Mouse (Mus musculus) spleen, adult 18-20 months (tissue): Measurements from ENCODE around the gene Cckbr.
A peak's percentile ranks its signal among the peaks of the same experiment; 100 is the strongest.
"Not testable (repeated sequence)": the region's sequence is repeated elsewhere in the genome, so short reads cannot be mapped to it uniquely, and the experiment has no call there.

Experiments used
- DNase-seq, 2 experiments: peaks; one replicate each; pipeline ENCODE4 v3.0.0; 2022; ENCODE audit warnings: mixed read lengths in 2 of 2

Gene Cckbr

DNA sequence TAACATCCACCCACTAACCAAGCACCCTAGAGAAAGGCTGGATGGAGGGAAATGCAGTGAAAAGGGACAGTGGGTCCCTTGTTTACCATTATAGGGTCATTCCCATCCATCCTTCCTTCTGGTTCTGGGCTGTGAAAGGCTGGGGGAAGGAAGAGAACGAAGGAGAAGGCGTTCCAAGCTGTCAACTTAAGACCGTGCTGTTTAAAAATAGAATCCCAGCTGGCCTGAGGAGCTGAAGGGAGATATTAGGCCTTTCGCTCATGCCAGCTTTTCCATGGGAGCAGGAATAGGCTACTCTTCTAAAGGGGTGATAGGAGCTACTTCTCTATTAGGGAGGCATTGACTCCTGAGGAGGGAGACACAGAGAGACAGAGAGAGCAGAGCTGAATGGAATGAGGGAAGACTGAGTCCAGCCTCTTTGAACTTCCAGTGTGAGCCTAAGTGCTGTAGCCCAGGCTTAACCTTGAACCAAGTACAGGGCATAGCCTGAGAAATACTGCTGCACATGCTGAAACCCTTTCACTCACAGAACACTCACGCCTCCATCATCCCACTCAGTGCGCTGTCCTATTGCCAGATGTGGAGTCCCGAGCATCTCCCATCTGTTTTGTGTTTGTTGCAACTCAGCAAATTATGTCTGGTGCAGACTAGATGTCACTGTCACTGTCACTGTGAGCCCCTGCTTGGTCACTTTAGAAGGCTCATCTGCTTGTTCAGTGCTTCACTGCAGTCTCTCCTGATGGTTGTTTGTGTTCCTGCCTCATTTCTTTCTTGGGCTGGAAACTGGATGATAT is 12.6 kb downstream of the Cckbr start:
- DNase-seq, result no peak

DNA sequence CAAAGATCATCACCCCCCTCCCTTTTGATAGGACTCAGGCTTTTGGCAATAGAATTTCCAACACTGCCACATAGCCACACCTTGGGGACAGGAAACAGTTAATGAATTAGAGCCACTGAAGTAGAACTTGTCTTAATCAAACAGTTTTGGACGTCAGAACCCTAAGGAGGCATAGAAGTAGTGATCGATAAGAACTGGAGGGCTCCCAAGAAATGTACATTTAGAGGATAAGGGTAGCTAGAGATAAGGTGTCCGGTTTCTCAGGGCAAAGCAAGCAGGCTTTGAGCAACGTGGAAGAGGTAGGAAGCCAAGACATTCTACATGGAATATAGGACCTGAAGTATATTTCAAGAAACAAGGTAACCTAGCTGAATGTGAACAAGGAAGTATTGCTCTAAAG is 15.9 kb downstream of the Cckbr start:
- no peak for DNase-seq

DNA sequence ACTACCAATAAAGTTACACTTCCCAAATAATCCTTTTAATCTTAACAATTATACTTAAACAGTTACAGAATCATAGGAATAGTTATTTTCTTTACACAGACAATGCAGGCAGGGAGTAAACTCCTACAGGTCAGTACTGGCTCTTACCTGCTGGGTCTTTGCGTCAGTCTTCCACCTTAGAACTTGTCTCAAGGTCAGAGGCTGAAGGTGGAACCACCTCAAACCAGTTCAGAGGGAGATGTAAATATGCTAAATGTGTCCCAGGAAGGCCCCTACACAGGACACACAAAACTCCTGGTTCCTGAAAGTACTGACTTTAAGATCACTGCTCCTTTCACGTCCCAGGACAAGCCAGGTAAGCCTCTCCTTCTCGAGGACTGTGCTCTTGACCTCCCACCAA is 19.5 kb downstream of the Cckbr start:
- DNase-seq, result no peak

DNA sequence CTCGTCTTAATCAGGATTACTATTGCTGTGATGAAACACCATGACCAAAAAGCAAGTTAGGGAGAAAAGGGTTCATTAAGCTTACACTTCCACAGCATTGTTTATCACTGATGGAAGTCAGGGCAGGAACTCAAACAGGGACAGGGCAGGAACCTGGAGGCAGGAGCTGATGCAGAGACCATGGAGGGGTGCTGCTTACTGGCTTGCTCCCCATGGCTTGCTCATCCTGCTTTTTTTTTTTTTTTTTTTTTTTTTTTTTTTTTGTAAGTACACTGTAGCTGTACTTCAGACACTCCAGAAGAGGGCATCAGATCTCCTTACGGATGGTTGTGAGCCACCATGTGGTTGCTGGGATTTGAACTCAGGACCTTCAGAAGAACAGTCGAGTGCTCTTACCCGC is 27.8 kb downstream of the Cckbr start:
- not testable (repeated sequence) for DNase-seq

DNA sequence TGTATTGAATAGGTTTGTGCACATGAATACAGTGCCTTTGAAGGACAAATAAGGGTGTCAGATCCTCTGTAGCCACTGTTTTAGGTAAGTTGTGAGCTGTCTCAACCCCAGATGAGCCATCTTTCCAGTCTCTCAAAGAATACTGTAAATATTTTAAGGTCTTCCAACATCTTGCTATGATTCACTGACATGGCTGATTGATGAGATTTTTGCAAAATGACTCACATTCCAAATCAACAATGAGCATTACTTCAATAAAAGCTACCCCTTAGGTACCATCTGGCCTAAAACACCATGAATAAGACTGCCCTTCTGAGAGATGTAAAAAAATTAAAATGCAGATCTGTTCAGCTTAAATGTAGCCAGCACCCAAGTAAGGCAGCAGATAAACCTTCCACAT is 33.0 kb downstream of the Cckbr start:
- DNase-seq, result no peak

DNA sequence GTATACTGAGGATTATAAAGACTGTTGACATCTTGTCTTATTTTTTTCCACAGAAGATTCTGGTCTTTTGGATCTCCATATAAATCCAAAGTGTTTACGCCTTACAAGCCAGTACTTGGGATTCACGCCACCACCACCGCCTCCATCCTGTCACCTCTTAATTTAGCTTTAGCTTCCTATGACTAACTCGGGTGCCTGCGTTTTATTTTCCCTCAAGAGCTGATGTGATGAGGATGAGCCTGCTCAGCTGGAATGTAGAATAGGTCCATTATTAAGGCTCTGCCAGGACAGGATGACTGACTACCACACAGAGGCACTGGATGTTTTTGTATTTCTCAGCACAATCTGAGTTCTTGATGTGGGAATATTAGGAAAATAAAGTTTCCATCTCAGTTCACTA is 40.0 kb downstream of the Cckbr start:
- DNase-seq, result not testable (repeated sequence)

DNA sequence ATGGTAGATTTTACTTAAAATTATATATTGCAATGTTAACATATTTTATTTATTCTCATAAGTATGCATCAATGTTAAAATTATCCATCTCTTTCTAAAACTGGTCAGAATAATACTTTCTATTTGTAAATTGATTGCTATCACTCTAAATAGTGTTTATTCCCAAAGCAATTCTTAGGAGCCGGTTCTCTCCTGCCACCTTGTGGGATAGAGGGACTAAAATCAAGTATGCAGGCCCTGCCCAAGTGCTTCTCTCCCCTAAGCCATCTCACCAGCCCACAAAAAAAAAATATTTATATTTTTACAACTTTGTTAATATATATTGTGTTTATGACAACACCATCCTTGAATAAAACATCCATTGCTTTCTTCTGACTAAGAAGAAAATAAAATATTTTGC is 47.1 kb downstream of the Cckbr start:
- no peak for DNase-seq

DNA sequence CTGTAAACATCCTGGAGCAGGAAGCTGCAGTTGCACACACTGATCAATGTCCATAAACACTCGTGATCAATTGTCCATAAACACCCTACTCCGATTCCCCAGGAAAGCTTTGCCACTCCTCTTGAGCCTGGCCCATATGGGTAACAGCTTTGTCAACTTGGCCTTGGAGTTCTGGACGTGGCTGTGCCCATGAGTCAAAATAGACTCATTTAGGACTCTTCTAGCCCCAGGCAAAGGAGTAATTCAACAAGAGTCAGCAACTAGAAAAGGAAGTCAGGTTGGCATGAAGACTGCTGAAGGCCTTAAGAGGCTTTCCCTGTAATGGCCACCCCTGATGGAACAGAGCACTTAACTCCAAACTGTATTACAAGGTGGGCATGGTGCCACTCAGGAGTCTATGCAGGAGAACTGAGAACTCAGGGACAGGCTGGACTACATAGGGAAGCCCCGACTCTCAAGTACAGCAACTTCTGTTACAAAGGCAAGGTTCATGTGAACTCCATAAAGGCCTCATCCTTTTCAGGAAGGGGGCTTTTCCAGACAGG is 49.3 kb downstream of the Cckbr start:
- no peak for DNase-seq

DNA sequence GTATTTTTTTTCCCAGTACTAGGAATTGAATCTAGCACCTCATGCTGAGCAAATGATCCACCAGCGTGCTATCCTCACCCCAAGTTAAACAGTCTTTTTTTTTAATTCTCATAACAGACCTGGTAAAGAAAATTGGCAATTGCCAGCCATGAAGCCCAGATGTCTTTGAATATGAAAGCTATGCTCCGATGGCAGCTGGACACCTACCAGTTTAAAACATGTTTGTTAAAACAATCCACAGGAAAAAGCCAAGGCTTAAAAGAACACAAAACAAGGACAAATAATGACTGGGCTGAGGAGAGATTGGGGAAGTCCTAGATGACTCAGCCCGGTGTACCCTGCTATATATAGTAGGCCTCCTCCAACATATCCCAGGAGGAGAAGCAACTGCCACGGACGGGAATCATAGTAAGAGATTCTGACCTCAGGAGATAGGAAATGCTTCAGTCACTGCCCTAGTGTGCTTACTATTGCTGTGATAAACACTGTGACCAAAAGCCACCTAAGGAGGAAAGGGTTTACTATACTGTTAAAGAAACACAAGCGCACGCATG is 49.9 kb downstream of the Cckbr start:
- DNase-seq, result no peak

DNA sequence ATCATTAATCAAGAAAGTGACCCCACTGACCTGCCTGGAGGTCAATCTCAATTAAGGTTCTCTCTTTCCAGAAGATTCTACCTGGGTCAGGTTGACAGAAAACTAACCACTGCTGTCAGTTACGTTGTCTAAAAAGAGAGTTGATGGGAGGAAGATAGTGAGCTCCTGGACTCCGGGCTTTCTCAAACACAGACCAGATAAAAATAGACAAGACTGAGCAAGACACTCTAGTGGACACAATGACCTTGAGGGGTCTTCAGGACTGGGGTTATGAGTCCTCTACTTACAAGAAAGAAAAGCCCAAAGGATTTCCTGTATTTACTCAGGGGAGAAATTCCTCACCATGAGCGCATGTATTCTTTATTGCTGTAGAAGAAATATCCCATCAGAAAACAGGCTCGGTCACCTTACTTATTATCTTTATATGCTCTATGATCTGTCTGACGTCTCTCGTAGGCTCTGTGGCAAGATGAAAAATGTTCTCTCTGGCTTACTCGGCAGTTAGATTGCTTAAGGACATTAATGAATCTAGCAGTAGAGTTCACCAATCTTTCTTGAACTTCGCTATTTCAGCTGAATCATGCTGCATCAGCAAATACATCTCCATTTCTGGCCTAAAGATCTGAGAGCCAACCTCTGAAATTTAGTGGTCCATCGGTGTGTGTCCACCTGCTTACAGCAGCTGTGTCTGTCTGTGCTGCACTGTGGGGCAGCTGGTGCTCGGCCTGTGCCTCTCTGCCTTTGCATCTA is 51.3 kb downstream of the Cckbr start:
- no peak for DNase-seq

DNA sequence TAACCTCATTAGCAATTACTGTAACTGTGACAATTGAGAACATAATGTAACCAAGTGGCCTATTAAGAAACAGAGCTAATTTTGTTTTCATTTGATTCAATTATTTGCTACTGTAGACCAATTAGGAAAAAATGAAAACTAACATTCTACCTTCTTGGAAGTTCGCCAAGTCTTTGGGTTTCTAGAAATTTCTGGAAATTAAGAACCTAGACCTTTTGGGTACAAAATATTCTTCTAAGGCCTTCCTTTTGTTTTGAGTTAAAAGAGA is 51.8 kb downstream of the Cckbr start:
- no peak for DNase-seq

DNA sequence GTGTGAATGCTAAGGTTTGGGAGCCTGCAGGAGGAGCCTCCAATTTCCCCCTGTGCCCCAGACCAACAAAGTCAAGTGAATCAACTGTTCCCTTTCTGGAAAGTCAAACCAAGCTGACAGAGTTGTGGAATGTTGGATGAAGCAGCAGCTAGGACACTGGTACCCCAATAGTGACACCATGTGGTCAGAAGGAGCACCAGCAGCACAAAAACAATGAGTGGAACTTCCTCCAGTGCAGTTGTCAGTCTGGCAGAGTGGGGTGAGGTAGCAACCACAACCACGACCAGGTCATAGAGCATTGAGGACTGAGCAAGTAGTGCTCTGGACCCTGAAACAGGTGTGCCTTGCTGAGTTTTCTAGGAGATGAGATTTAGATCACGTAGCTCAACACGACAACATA is 52.3 kb downstream of the Cckbr start:
- DNase-seq, result no peak

DNA sequence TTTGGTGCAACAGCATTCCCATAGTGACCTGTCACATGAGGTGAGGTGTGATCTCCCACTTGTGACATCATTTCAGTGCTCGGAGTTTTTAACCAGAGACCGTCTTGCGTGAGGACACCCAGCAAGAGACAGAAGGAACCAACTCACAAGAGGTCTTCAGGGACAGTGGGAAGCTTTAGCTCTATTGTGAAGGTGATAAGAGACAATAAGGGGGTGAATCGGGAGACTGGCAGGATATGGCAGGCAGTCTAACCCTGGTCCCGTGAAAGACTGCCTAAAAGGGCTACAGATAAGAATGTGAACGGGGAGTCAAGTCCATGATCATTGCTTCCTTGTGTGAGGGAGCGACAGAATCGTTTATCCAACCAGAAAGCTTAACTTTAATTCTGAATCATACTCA is 52.8 kb downstream of the Cckbr start:
- DNase-seq, result no peak

DNA sequence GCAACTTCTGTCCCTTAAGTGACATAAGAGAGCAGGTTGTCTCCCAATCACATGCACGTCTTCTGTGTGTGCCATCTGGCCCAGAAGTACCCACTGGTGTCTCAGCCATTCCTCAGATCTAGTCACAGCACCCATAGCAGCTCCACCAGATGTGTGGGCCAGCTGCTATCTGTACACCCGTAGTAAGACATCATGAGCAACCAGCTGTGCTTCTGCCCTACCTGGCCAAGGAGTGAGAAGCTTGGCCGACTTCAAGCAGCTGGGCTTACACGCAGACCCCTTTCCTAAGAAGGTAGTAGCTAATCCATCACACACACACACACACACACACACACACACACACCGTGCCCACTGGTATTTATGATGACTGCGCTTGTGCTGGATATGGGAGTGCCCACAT is 53.7 kb downstream of the Cckbr start:
- DNase-seq, result no peak

DNA sequence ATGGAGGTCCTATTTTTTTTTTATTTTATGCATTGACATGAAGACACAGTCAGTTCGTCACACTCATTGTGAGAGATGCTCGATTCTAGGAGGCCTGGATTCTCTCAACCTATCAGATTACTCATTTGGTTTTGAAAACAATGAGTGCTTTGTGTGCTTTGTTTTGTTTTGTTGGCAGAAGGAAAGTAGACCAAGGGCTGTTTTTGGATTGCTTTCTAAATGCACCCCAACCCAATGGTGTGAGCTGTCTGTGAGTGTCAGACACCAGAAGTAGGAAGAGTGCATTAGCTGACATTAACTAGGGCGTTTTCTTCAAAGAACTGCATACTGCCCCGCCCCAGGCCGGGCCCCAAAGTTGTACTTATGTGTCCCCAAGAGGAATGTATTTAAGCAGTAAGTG is 54.5 kb downstream of the Cckbr start:
- DNase-seq, result no peak

DNA sequence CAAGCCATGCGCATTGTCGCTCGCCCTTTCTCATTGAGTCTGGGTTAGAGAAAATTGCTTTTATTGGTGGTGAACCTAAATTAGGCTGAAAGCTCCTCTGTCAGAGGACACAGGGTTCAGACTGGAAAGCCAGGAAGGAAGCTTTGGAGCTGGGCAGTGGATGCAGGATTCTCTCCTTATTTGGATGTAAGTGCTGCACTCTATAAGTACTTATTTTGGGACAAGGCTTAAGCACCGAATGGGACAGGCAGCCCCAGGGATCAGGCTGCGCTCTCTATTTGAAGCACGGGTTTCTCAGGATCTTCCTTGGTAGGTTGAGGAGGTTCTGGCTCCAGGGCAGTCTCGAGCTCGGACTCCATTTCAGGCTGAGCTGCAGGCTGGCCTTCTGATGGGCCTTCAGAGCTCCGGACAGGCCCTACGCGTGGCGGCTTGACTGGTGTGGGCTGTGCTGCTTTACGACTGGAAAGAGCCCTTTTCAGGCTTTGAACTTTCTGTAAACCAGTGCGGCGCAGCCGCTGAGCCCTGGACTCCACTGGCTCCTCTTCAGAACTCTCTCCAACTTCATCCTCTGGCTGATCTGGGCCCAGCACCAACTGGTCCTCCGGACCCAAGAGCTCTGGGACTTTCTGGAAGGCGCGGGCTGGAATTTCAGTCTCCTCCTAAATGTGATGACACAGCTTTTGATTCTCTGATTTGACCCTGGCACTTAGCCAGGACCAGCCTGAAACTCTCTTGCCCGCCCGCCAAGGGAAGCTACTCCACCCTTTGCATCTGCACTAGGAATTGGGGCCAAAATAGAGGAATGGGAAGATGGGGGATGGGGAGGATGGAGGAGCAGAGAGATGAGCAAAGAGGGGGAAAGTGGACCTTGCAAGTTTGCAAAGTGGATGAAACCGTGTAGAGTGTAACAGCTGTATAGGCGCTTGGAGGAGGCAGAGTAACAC is 55.3 kb downstream of the Cckbr start:
- no peak for DNase-seq

DNA sequence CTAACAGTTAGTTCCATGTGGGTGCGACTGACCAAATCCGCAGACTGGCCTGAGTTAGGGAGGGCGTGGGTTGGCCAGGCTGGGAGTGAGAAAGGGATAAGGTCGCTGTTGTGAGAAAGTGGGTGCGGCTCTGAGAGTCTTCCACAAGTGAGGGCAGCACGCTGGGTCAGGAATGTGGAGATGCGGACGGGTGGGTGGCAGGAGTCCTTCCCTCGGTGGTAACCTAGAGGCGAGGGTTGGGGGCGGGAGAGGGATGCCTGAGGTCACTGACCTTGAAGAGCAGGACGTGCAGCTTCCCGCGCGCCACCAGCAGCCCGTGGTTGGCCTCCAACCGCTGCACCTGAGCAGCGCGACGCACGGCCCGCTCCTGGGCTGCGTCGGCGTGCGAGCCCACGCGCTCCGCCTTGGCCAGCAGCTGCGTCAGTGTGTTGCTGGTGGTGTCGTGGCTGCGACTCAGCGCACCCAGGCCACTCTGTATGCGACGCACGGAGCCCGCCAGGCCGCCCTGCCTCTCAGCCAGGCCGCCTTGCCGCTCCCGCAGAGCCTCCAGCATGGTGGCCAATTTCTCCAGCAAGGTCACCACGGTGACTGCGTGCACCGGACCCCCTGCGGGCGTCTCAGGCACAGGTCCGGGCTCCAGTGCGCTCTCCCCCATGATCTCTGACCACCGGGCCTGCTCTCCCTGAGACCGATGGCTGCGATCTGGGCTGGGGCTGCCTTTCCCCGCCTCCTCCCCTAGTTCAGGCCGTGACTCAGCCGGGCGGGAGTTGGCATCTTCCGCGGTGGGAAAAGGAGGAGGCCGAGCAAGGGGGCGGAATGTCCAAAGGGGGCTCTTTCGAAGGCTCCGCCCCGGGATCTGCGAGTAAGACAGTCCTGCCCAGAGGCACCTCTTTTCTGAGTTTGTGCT is 56.2 kb downstream of the Cckbr start, which contains the start of gene Cavin3:
TSS of gene Cavin3 (minus strand) at position 796 of the 907 bp plus-strand sequence.
- DNase-seq, result peak; percentile 12 to 18

DNA sequence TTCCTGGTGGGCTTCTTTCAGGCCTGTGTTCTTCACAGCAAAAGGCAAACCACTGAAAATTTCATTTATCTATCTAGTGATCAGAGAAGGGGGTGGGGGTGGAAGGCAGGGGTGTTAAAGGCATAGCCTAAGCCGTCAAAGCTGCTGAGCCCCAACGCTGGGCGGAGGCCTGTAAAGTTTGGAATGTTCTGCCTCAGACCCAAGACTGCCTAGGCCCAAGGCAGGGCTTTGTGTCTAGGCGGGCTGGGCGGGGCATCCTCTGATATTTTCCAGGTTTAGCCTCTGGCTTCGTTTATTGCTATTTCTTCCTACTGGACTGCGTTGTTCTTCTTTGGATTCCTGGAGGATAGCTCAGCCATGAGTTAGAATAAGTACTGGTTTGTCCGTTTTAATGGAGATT is 56.9 kb downstream of the Cckbr start:
- no peak for DNase-seq

DNA sequence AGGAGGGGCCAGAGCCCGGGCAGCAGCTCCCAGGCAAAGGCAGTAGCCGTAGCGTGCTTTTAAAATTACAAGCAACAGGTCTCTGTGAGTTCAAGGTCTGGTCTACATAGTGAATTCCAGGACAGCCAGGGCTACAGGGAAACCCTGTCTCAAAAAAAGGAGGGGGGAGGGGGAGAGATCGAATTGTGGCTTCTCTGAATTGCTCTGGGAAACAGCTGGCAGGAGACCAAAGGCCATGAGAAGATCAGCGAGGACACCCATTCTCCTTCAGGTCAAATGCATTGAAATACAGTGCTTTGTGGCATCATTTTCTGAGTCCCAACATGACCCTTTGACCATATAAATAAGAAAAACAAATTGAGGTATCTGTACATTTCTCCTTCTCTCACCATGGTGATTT is 59.5 kb downstream of the Cckbr start:
- DNase-seq, result no peak

DNA sequence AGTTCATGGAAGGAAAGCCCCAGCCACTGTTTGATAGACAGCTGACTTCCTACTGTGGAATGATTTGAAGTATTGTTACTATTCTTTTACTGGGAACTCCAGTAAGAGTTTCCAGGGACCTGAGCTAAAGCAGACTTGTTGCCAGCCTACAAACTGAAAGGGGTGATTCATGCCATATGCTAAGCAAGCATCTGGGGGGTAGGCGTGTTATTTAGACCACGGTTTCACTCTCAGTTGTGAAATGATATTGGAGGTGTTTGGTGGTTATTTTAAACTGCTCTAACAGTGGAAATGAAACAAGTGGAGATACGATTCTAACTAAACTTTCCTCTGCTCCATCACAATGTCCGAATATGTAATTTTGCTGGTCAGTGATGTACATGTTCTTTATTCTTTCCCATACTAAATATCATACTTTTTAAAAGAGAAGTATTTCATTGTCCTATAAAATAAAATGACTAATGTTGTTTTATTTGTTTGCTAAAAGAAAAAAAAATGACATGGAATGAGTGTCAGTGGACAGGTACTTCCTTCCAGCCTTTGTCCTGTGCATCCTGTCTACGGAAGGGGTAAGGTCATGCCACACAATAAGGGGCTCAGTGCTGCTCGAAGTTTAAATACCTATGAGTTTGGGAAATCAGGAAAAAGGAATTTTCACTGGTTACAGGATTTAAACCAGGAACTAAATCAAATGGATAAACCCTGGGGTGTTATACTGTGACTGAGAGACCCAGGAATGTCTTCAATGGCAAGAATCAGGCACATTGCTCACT is 61.8 kb downstream of the Cckbr start:
- DNase-seq, result no peak

DNA sequence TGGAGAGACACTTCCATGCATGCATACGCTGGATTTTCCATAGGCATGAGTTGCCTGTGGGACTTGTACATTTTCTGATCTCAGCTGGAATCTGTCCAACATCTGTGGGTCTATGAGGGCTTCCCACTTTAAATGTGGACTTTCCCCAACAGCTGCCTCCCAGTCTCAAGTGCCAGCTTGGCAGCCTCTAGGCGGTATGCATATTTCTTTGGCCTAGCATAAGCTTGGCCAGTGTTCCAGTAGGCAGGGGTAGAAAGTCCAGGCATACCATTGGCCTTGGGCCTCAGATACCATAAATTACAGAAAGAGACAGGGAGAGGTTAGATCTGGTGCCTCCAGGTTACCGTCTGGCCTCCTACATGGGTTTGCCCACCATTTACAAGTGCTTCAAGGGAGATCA is 72.3 kb downstream of the Cckbr start:
- no peak for DNase-seq
